ENCODE assay signal across 21 mouse cellular contexts in genomic region chr17:49582471-49582870, GRCm38 (mm10). TPM values are rescaled to one million over a fixed set of nuclear protein-coding genes. Genes with fewer than 3 reads are reported as not detected.
DNase-seq lines count a peak whose midpoint lies in the region; ATAC-seq and TF ChIP-seq lines count a peak whose summit lies in the region.
"Had no signal": no experiment of that assay in that cellular context is flagged by ENCODE, and none has a peak within 500 bp of the region (broad histone marks: within the 10 kb centered on the region; RNA-seq: fewer than 3 reads in every experiment).

No protein-coding gene starts in this region.

- H3K9me3 ChIP-seq in heart, embryonic 11.5 days (replicated peaks; ENCODE audit: control insufficient read depth, low read length): no peaks in the 10 kb centered on the region
- H3K9me3 ChIP-seq in lung, embryonic 14.5 days (ENCODE audit: low read depth, low read length): no peaks in the 10 kb centered on the region
- H3K9me3 ChIP-seq in limb, embryonic 12.5 days: no peaks in the 10 kb centered on the region; the same call in 1 of the 2 replicates
- H3K9me3 ChIP-seq in stomach, postnatal 0 days (ENCODE audit: control insufficient read depth, low read length): no peaks in the 10 kb centered on the region
- H3K9me3 ChIP-seq: embryonic facial prominence, embryonic 13.5 days; forebrain, embryonic 10.5 days; hindbrain, embryonic 12.5 days; liver, embryonic 15.5 days; midbrain, embryonic 12.5 days had no signal

- H3K4me3 ChIP-seq in heart, embryonic 11.5 days (ENCODE audit: low read depth, low read length): no peak overlapping the region
- H3K4me3 ChIP-seq in lung, embryonic 14.5 days (ENCODE audit: low read depth, low read length): no peak overlapping the region
- no peak overlapping the region for H3K4me3 ChIP-seq in limb, embryonic 12.5 days (replicated peaks)
- H3K4me3 ChIP-seq in stomach, postnatal 0 days (ENCODE audit: low read depth, low read length): no peak overlapping the region
- H3K4me3 ChIP-seq: embryonic facial prominence, embryonic 13.5 days; forebrain, embryonic 10.5 days; hindbrain, embryonic 12.5 days; liver, embryonic 15.5 days; midbrain, embryonic 12.5 days; myocyte had no signal

- WGBS in heart, embryonic 11.5 days (ENCODE audit: insufficient replicate concordance): 54% methylated on average over 11 of the region's 11 CpGs
- 40% methylated on average over 11 of the region's 11 CpGs for WGBS in lung, embryonic 14.5 days
- 13% methylated on average over 11 of the region's 11 CpGs for WGBS in limb, embryonic 12.5 days
- WGBS in stomach, postnatal 0 days: 35% methylated on average over 11 of the region's 11 CpGs

- ATAC-seq in heart, embryonic 11.5 days (replicated peaks; ENCODE audit: insufficient number of reproducible peaks, low FRiP score, low TSS enrichment): no peak
- no peak for ATAC-seq in lung, embryonic 14.5 days (ENCODE audit: insufficient read depth)
- ATAC-seq in limb, embryonic 12.5 days (ENCODE audit: insufficient number of reproducible peaks, insufficient read depth, low FRiP score, low TSS enrichment, low read depth): peak; percentile 82
- peak; percentile 51; the same call in 1 of the 2 replicates for ATAC-seq in stomach, postnatal 0 days (ENCODE audit: low FRiP score, low TSS enrichment)

- H3K27me3 ChIP-seq in heart, embryonic 11.5 days (ENCODE audit: control insufficient read depth, insufficient read depth, low read length): no peaks in the 10 kb centered on the region
- no peaks in the 10 kb centered on the region for H3K27me3 ChIP-seq in lung, embryonic 14.5 days (ENCODE audit: insufficient read depth, low read length)
- no peaks in the 10 kb centered on the region for H3K27me3 ChIP-seq in limb, embryonic 12.5 days
- H3K27me3 ChIP-seq in stomach, postnatal 0 days (ENCODE audit: control insufficient read depth, insufficient read depth, low read length): no peaks in the 10 kb centered on the region
- H3K27me3 ChIP-seq: embryonic facial prominence, embryonic 13.5 days; hindbrain, embryonic 12.5 days; liver, embryonic 15.5 days; midbrain, embryonic 12.5 days had no signal

- DNase-seq in heart, postnatal 25 days (ENCODE audit: low spot score): no peak
- DNase-seq in lung, embryonic 14.5 days: peak; percentile 11
- DNase-seq in lung, postnatal 4 days: no peak
- DNase-seq in stomach, postnatal 0 days (ENCODE audit: low spot score): no peak
- DNase-seq in right cerebral cortex, postnatal 36 days (ENCODE audit: low spot score in 2 of 2): no peak
- no peak for DNase-seq in natural killer cell, adult 2 months (ENCODE audit: low spot score in 2 of 2)
- DNase-seq: adrenal gland, postnatal 14 days; cerebellum, adult 8-10 months; heart, adult 18-20 months; kidney, postnatal 14 days; thymus, postnatal 4 days had no signal

- H3K9ac ChIP-seq in heart, embryonic 11.5 days (ENCODE audit: low read depth, low read length): no peak overlapping the region
- no peak overlapping the region for H3K9ac ChIP-seq in lung, embryonic 14.5 days
- H3K9ac ChIP-seq in limb, embryonic 12.5 days (replicated peaks): no peak overlapping the region
- no peak overlapping the region for H3K9ac ChIP-seq in stomach, postnatal 0 days (ENCODE audit: low read length)
- H3K9ac ChIP-seq: embryonic facial prominence, embryonic 13.5 days; hindbrain, embryonic 12.5 days; liver, embryonic 15.5 days; midbrain, embryonic 12.5 days had no signal

- intact Hi-C loops in heart, postnatal 25 days (cut with DNase I): no loop called here

- TF ChIP-seq CTCF in lung, embryonic 14.5 days (IDR thresholded peaks at IDR 0.05; ENCODE audit: low read depth): no peak
- no peak for TF ChIP-seq CTCF in stomach, postnatal 0 days (IDR thresholded peaks at IDR 0.05; ENCODE audit: low read depth)

- H3K36me3 ChIP-seq in heart, embryonic 11.5 days (ENCODE audit: control insufficient read depth, insufficient read depth, low read length): no peaks in the 10 kb centered on the region
- no peaks in the 10 kb centered on the region for H3K36me3 ChIP-seq in lung, embryonic 14.5 days (ENCODE audit: insufficient read depth)
- no peaks in the 10 kb centered on the region for H3K36me3 ChIP-seq in limb, embryonic 12.5 days
- no peaks in the 10 kb centered on the region for H3K36me3 ChIP-seq in stomach, postnatal 0 days (ENCODE audit: control insufficient read depth, insufficient read depth, low read length)
- H3K36me3 ChIP-seq: embryonic facial prominence, embryonic 13.5 days; forebrain, embryonic 10.5 days; hindbrain, embryonic 12.5 days; liver, embryonic 15.5 days; midbrain, embryonic 12.5 days had no signal

- no peak overlapping the region for H3K4me2 ChIP-seq in heart, embryonic 11.5 days
- no peak overlapping the region for H3K4me2 ChIP-seq in lung, embryonic 14.5 days
- H3K4me2 ChIP-seq in limb, embryonic 12.5 days: no peak overlapping the region
- H3K4me2 ChIP-seq in stomach, postnatal 0 days (replicated peaks; ENCODE audit: low read depth): no peak overlapping the region
- H3K4me2 ChIP-seq: embryonic facial prominence, embryonic 13.5 days; hindbrain, embryonic 12.5 days; liver, embryonic 15.5 days; midbrain, embryonic 12.5 days had no signal

- H3K27ac ChIP-seq in heart, embryonic 11.5 days (ENCODE audit: low read depth, low read length): 0 out of 2 replicates have a peak overlapping the region, but pooled peaks have one; percentile 4
- H3K27ac ChIP-seq in lung, embryonic 14.5 days (ENCODE audit: low read depth): no peak overlapping the region
- peak overlapping the region; percentile 29; the same call in 1 of the 2 replicates for H3K27ac ChIP-seq in limb, embryonic 12.5 days
- no peak overlapping the region for H3K27ac ChIP-seq in stomach, postnatal 0 days (replicated peaks)
- H3K27ac ChIP-seq: embryonic facial prominence, embryonic 13.5 days; forebrain, embryonic 10.5 days; hindbrain, embryonic 12.5 days; liver, embryonic 15.5 days; midbrain, embryonic 12.5 days had no signal

- no peak for TF ChIP-seq EP300 in stomach, postnatal 0 days (optimal IDR thresholded peaks at IDR 0.05)

- H3K4me1 ChIP-seq in heart, embryonic 11.5 days (ENCODE audit: control insufficient read depth, insufficient read depth, low read length): no peaks in the 10 kb centered on the region
- no peaks in the 10 kb centered on the region for H3K4me1 ChIP-seq in lung, embryonic 14.5 days (ENCODE audit: insufficient read depth)
- H3K4me1 ChIP-seq in limb, embryonic 12.5 days (replicated peaks): peaks cover 8% of the 10 kb centered on the region
- H3K4me1 ChIP-seq in stomach, postnatal 0 days (replicated peaks; ENCODE audit: control insufficient read depth, insufficient read depth): no peaks in the 10 kb centered on the region
- H3K4me1 ChIP-seq: forebrain, embryonic 10.5 days; hindbrain, embryonic 12.5 days; liver, embryonic 15.5 days; midbrain, embryonic 12.5 days had no signal

RNA-seq across cellular contexts. Expression of gene Daam2, which starts 18.3 kb away (rescaled TPM):
- 4.5 and 5.7 TPM in 2 replicates for polyA plus RNA-seq in heart, embryonic 11.5 days (2014; fragmentation: Nextera tagmentation; extraction: Ambion mirVana)
- total RNA-seq in heart, postnatal 25 days (2021): 1 to 10 TPM; 8.8 to 9.7 TPM
- 18.1 and 19.6 TPM in 2 replicates for polyA plus RNA-seq in lung, embryonic 14.5 days (2014; fragmentation: Nextera tagmentation; extraction: Ambion mirVana)
- polyA plus RNA-seq in limb, embryonic 12.5 days (2016; fragmentation: Nextera tagmentation; extraction: Ambion mirVana): 10.7 and 11.1 TPM in 2 replicates
- polyA plus RNA-seq in stomach, postnatal 0 days (2015; fragmentation: Nextera tagmentation; extraction: Ambion mirVana): 2.5 and 3.2 TPM in 2 replicates

RNA-seq across cellular contexts. Expression of gene Kif6, which starts 32.5 kb away (rescaled TPM):
- 1.9 and 2.1 TPM in 2 replicates for polyA plus RNA-seq in heart, embryonic 11.5 days (2014; fragmentation: Nextera tagmentation; extraction: Ambion mirVana)
- total RNA-seq in heart, postnatal 25 days (2021): 1 to 10 TPM; 1.4 to 4.2 TPM
- 4.1 and 4.8 TPM in 2 replicates for polyA plus RNA-seq in lung, embryonic 14.5 days (2014; fragmentation: Nextera tagmentation; extraction: Ambion mirVana)
- polyA plus RNA-seq in limb, embryonic 12.5 days (2016; fragmentation: Nextera tagmentation; extraction: Ambion mirVana): 3.0 and 4.7 TPM in 2 replicates
- 0.42 and 0.85 TPM in 2 replicates for polyA plus RNA-seq in stomach, postnatal 0 days (2015; fragmentation: Nextera tagmentation; extraction: Ambion mirVana)
- total RNA-seq: CH12.LX; gastrocnemius, adult 18-20 months had no signal

Comparison
In these comparisons a context has a peak if more than half of its experiments do, and no peak if none do; other contexts are left out.
1. ATAC-seq: peak in limb, embryonic 12.5 days (single experiment) and stomach, postnatal 0 days (single experiment); none in heart, embryonic 11.5 days (single experiment) and lung, embryonic 14.5 days (single experiment).
2. H3K27ac ChIP-seq: peak in heart, embryonic 11.5 days (single experiment) and limb, embryonic 12.5 days (single experiment); none in lung, embryonic 14.5 days (single experiment) and stomach, postnatal 0 days (single experiment).